Mouse (Mus musculus): ENCODE measurements around the gene Hoxd10. TPM values are rescaled to one million over a fixed set of nuclear protein-coding genes. Genes with fewer than 3 reads are reported as not detected.

Hoxd10 gene
- total and polyA plus RNA-seq, 3 experiments = not detected

GRCm38 (mm10) chr2:74654743-74655419 is 36.8 kb upstream of the Hoxd10 start:
- Histone ChIP-seq H3K4me3 (replicated peaks in 1 of 3; ENCODE audit: low read depth in 2 of 3, low read length in 2 of 3, poor library complexity in 1 of 3) (no peak overlapping the region), H3K27ac (ENCODE audit: insufficient read depth, low read depth) (no peak overlapping the region), H3K27me3 (replicated peaks) (no peaks in the 10 kb centered on the region), H3K9ac (ENCODE audit: insufficient read depth, low read depth) (no peak overlapping the region), H3K9me3 (replicated peaks; ENCODE audit: low read length) (peaks cover 33% of the 10 kb centered on the region), H3K4me1 (ENCODE audit: control insufficient read depth in 1 of 2, insufficient read depth in 2 of 2) (no peaks in the 10 kb centered on the region), H3K79me2 (replicated peaks; ENCODE audit: control insufficient read depth, extremely low read depth, insufficient read depth, poor library complexity, severe bottlenecking) (no peaks in the 10 kb centered on the region), H3K4me2 (ENCODE audit: insufficient read depth, low read depth, poor library complexity, severe bottlenecking) (no peak overlapping the region), H3K36me3 (replicated peaks in 1 of 2; ENCODE audit: control insufficient read depth in 1 of 2, insufficient read depth in 1 of 2, low read length in 1 of 2) (no peaks in the 10 kb centered on the region)
- dilution Hi-C loops (cut with MboI; ENCODE audit: extremely low pct_ligation_motif_present, extremely low pct_unique_long_range_greater_than_20kb, low sequenced_read_pairs) = no loop called here
- in situ Hi-C loops (cut with MboI; ENCODE audit: low pct_ligation_motif_present, low pct_unique_long_range_greater_than_20kb, low sequenced_read_pairs) = loop anchor here (25.0 kb wide), 1 partner anchor 1068 kb away; the partner anchor contains the start of gene Chrna1
- DNase-seq (ENCODE audit: extremely low read depth) = no peak
- TF ChIP-seq ZKSCAN1 (IDR thresholded peaks at IDR 0.05; ENCODE audit: borderline replicate concordance, low read depth, low read length) (no peak), USF2 (conservative IDR thresholded peaks at IDR 0.05; ENCODE audit: low read depth, low read length) (no peak), ELF1 (IDR thresholded peaks at IDR 0.05; ENCODE audit: low read depth, low read length) (no peak), TCF12 (IDR thresholded peaks at IDR 0.05; ENCODE audit: low read depth, low read length) (no peak), HCFC1 (IDR thresholded peaks at IDR 0.05; ENCODE audit: low read depth, low read length) (no peak), IRF4 (IDR thresholded peaks at IDR 0.05; ENCODE audit: low read depth, low read length) (no peak), POLR2A (IDR thresholded peaks at IDR 0.05; ENCODE audit: low read depth, low read length) (no peak), MAZ (IDR thresholded peaks at IDR 0.05; ENCODE audit: low read depth, low read length) (no peak), NELFE (IDR thresholded peaks at IDR 0.05; ENCODE audit: low read depth, low read length) (no peak), E2F4 (IDR thresholded peaks at IDR 0.05; ENCODE audit: insufficient replicate concordance, low read depth, low read length) (no peak), UBTF (IDR thresholded peaks at IDR 0.05; ENCODE audit: low read depth, low read length) (no peak), ZMIZ1 (IDR thresholded peaks at IDR 0.05; ENCODE audit: low read depth, low read length) (no peak), CTCF (conservative IDR thresholded peaks at IDR 0.05 in 1 of 2, IDR thresholded peaks at IDR 0.05 in 1 of 2; ENCODE audit: low read depth in 2 of 2, low read length in 2 of 2) (no peak), RAD21 (IDR thresholded peaks at IDR 0.05; ENCODE audit: low read depth, low read length) (no peak), ETS1 (conservative IDR thresholded peaks at IDR 0.05; ENCODE audit: low read depth, low read length) (no peak)

GRCm38 (mm10) chr2:74655420-74655781 is 36.3 kb upstream of the Hoxd10 start:
- in situ Hi-C loops (cut with MboI; ENCODE audit: low pct_ligation_motif_present, low pct_unique_long_range_greater_than_20kb, low sequenced_read_pairs) (loop anchor here (25.0 kb wide), 1 partner anchor 1068 kb away; the partner anchor contains the start of gene Chrna1), dilution Hi-C loops (cut with MboI; ENCODE audit: extremely low pct_ligation_motif_present, extremely low pct_unique_long_range_greater_than_20kb, low sequenced_read_pairs) (no loop called here)
- Histone ChIP-seq H3K4me2 (ENCODE audit: insufficient read depth, low read depth, poor library complexity, severe bottlenecking) (no peak overlapping the region), H3K4me3 (replicated peaks in 1 of 3; ENCODE audit: low read depth in 2 of 3, low read length in 2 of 3, poor library complexity in 1 of 3) (no peak overlapping the region), H3K9me3 (replicated peaks; ENCODE audit: low read length) (peaks cover 33% of the 10 kb centered on the region), H3K27me3 (replicated peaks) (no peaks in the 10 kb centered on the region), H3K36me3 (replicated peaks in 1 of 2; ENCODE audit: control insufficient read depth in 1 of 2, insufficient read depth in 1 of 2, low read length in 1 of 2) (no peaks in the 10 kb centered on the region), H3K4me1 (ENCODE audit: control insufficient read depth in 1 of 2, insufficient read depth in 2 of 2) (no peaks in the 10 kb centered on the region), H3K27ac (ENCODE audit: insufficient read depth, low read depth) (no peak overlapping the region), H3K9ac (ENCODE audit: insufficient read depth, low read depth) (no peak overlapping the region), H3K79me2 (replicated peaks; ENCODE audit: control insufficient read depth, extremely low read depth, insufficient read depth, poor library complexity, severe bottlenecking) (no peaks in the 10 kb centered on the region)
- TF ChIP-seq MAX (IDR thresholded peaks at IDR 0.05; ENCODE audit: low read length) = no peak
- no peak for TF ChIP-seq CTCF (conservative IDR thresholded peaks at IDR 0.05 in 1 of 2, IDR thresholded peaks at IDR 0.05 in 1 of 2; ENCODE audit: low read depth in 2 of 2, low read length in 2 of 2)
- no peak for TF ChIP-seq SMC3 (IDR thresholded peaks at IDR 0.05; ENCODE audit: low read depth, low read length)
- no peak for TF ChIP-seq PAX5 (IDR thresholded peaks at IDR 0.05; ENCODE audit: low read length)
- TF ChIP-seq MYC (IDR thresholded peaks at IDR 0.05; ENCODE audit: low read depth, low read length) = no peak
- no peak for TF ChIP-seq RAD21 (IDR thresholded peaks at IDR 0.05; ENCODE audit: low read depth, low read length)
- no peak for TF ChIP-seq MAZ (IDR thresholded peaks at IDR 0.05; ENCODE audit: low read depth, low read length)
- TF ChIP-seq SIN3A (IDR thresholded peaks at IDR 0.05; ENCODE audit: low read length) = no peak
- TF ChIP-seq EP300 (IDR thresholded peaks at IDR 0.05; ENCODE audit: low read length) = no peak
- no peak for TF ChIP-seq CHD2 (IDR thresholded peaks at IDR 0.05; ENCODE audit: low read length)
- no peak for TF ChIP-seq UBTF (IDR thresholded peaks at IDR 0.05; ENCODE audit: low read depth, low read length)
- no peak for TF ChIP-seq MXI1 (IDR thresholded peaks at IDR 0.05; ENCODE audit: low read depth, low read length)
- TF ChIP-seq IRF4 (IDR thresholded peaks at IDR 0.05; ENCODE audit: low read depth, low read length) = no peak
- TF ChIP-seq ZC3H11A (IDR thresholded peaks at IDR 0.05; ENCODE audit: low read depth, low read length) = no peak
- TF ChIP-seq POLR2AphosphoS2 (IDR thresholded peaks at IDR 0.05; ENCODE audit: low read depth, low read length) = no peak
- TF ChIP-seq NRF1 (IDR thresholded peaks at IDR 0.05; ENCODE audit: low read depth, low read length) = no peak
- no peak for TF ChIP-seq KAT2A (IDR thresholded peaks at IDR 0.05; ENCODE audit: insufficient replicate concordance, low read length)
- TF ChIP-seq USF1 (IDR thresholded peaks at IDR 0.05; ENCODE audit: low read depth, low read length) = no peak
- DNase-seq (ENCODE audit: extremely low read depth) = no peak
